Mouse (Mus musculus): ENCODE results near the gene Anapc2. TPM values are rescaled to one million over a fixed set of nuclear protein-coding genes. Genes with fewer than 3 reads are reported as not detected.

Gene Anapc2
- polyA plus RNA-seq (2015; fragmentation: Nextera tagmentation; extraction: Ambion mirVana), result 88.4 and 89.0 TPM in 2 replicates

GRCm38 (mm10) chr2:25271827-25272511, at the start of gene Anapc2, which contains the start of gene Ssna1:
Anapc2 (plus strand) TSS chr2:25272478.
Ssna1 (minus strand) TSS chr2:25272438.
- Histone ChIP-seq H3K4me3 (ENCODE audit: low read depth, low read length) (peak within 1 kb of the TSS; percentile 56), H3K36me3 (ENCODE audit: insufficient read depth, low read length) (peaks cover 14% of the 10 kb centered on the region; the same call in 1 of the 2 replicates), H3K4me1 (ENCODE audit: insufficient read depth, low read depth, low read length) (peaks cover 21% of the 10 kb centered on the region; the same call in 1 of the 2 replicates), H3K9me3 (ENCODE audit: low read length) (no peaks in the 10 kb centered on the region), H3K27ac (ENCODE audit: low read length) (peak within 1 kb of the TSS; percentile 93), H3K9ac (replicated peaks; ENCODE audit: low read depth) (peak within 1 kb of the TSS; percentile 81), H3K27me3 (replicated peaks; ENCODE audit: insufficient read depth, low read length) (no peaks in the 10 kb centered on the region), H3K4me2 (replicated peaks; ENCODE audit: low read depth, low read length) (peak within 1 kb of the TSS; percentile 88)
- WGBS, result 0% methylated on average over 54 of the region's 55 CpGs
- TF ChIP-seq CTCF (IDR thresholded peaks at IDR 0.05) (peak; percentile 68), EP300 (IDR thresholded peaks at IDR 0.05) (no peak)
- ATAC-seq, result peak; percentile 99
- DNase-seq (ENCODE audit: low spot score), result peak; percentile 98

DNA sequence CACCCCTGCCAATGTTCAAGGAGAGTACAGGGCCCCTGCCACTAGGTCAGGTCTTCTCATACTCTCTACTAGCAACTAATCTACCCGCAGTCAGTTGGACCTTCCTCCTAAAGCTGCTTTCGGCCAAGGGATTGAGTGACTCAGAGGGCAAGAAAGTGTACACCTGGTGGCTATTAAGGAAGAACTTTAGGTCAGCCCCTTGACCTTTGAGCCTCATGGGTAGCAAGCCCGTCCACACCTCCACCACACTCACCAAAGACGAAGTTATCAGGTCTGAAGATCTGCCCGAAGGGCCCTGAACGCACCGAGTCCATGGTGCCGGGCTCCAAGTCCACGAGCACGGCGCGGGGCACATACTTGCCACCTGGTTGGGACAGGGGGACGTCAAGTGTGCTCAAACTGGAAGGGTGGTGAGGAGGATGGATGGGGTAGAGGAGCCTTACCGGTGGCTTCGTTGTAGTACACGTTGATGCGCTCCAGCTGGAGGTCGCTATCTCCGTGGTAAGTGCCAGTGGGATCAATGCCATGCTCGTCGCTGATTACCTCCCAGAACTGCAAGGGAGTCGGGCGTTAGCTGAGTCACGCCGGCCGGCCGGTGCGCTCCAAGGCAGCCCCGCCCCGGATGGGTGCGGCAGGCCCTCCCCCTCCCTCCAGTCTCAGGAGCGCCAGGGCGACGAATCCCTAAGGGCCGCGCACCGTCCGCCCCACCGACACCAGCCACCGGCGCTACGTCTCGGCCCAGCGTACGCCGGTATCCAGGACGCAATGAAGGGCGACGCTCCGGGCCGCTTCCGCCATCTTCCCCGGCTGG, 48.4 kb upstream of the Anapc2 start:
- DNase-seq (ENCODE audit: low spot score), result peak; percentile 94
- TF ChIP-seq EP300 (IDR thresholded peaks at IDR 0.05) (no peak), CTCF (IDR thresholded peaks at IDR 0.05) (no peak)
- Histone ChIP-seq H3K27ac (ENCODE audit: low read length) (peak overlapping the region; percentile 97), H3K4me2 (replicated peaks; ENCODE audit: low read depth, low read length) (peak overlapping the region; percentile 79), H3K36me3 (ENCODE audit: insufficient read depth, low read length) (peaks cover 9% of the 10 kb centered on the region), H3K4me3 (ENCODE audit: low read depth, low read length) (peak overlapping the region; percentile 90), H3K9me3 (ENCODE audit: low read length) (no peaks in the 10 kb centered on the region), H3K27me3 (replicated peaks; ENCODE audit: insufficient read depth, low read length) (no peaks in the 10 kb centered on the region), H3K4me1 (ENCODE audit: insufficient read depth, low read depth, low read length) (peaks cover 6% of the 10 kb centered on the region; the same call in 1 of the 2 replicates), H3K9ac (replicated peaks; ENCODE audit: low read depth) (peak overlapping the region; percentile 91)
- peak; percentile 59 for ATAC-seq
- WGBS, result under 1% methylated on average over 39 of the region's 53 CpGs

DNA sequence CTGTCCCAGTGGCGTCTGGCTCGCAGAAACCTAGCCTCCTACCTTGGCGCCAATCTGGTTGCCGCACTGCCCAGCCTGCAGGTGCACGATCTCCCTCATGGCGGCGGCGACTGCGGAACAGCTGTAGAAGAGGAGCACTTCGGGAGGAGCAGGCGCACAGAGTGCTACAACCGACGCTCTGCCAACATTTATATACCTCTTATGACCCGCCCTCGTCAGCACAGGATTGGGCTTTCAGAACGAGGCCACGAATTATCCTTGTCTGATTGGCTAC, 47.8 kb upstream of the Anapc2 start, which contains the start of gene Tubb4b:
Gene Tubb4b (minus strand): TSS at position 211 of the 274 bp plus-strand sequence.
- ATAC-seq, result no peak
- Histone ChIP-seq H3K9ac (replicated peaks; ENCODE audit: low read depth) (peak within 1 kb of the TSS; percentile 91), H3K27ac (ENCODE audit: low read length) (peak within 1 kb of the TSS; percentile 97), H3K36me3 (ENCODE audit: insufficient read depth, low read length) (peaks cover 9% of the 10 kb centered on the region), H3K4me1 (ENCODE audit: insufficient read depth, low read depth, low read length) (peaks cover 6% of the 10 kb centered on the region; the same call in 1 of the 2 replicates), H3K4me3 (ENCODE audit: low read depth, low read length) (peak within 1 kb of the TSS; percentile 90), H3K4me2 (replicated peaks; ENCODE audit: low read depth, low read length) (peak within 1 kb of the TSS; percentile 79), H3K27me3 (replicated peaks; ENCODE audit: insufficient read depth, low read length) (no peaks in the 10 kb centered on the region), H3K9me3 (ENCODE audit: low read length) (no peaks in the 10 kb centered on the region)
- no peak for DNase-seq (ENCODE audit: low spot score)
- WGBS, result under 1% methylated on average over 17 of the region's 17 CpGs
- peak; percentile 52 for TF ChIP-seq CTCF (IDR thresholded peaks at IDR 0.05)
- peak; percentile 74; the same call in 1 of the 2 replicates for TF ChIP-seq EP300 (IDR thresholded peaks at IDR 0.05)

GRCm38 (mm10) chr2:25224766-25225752, 47.2 kb upstream of the Anapc2 start:
- Histone ChIP-seq H3K4me2 (replicated peaks; ENCODE audit: low read depth, low read length) (peak overlapping the region; percentile 55), H3K9ac (replicated peaks; ENCODE audit: low read depth) (peak overlapping the region; percentile 52), H3K4me3 (ENCODE audit: low read depth, low read length) (peak overlapping the region; percentile 90), H3K36me3 (ENCODE audit: insufficient read depth, low read length) (peaks cover 9% of the 10 kb centered on the region), H3K9me3 (ENCODE audit: low read length) (no peaks in the 10 kb centered on the region), H3K27ac (ENCODE audit: low read length) (peak overlapping the region; percentile 93), H3K4me1 (ENCODE audit: insufficient read depth, low read depth, low read length) (peaks cover 6% of the 10 kb centered on the region; the same call in 1 of the 2 replicates), H3K27me3 (replicated peaks; ENCODE audit: insufficient read depth, low read length) (no peaks in the 10 kb centered on the region)
- DNase-seq (ENCODE audit: low spot score) (peak; percentile 100), ATAC-seq (peak; percentile 91)
- no peak for TF ChIP-seq CTCF (IDR thresholded peaks at IDR 0.05)
- peak; percentile 45; the same call in 1 of the 2 replicates for TF ChIP-seq EP300 (IDR thresholded peaks at IDR 0.05)
- 2% methylated on average over 40 of the region's 41 CpGs for WGBS

- H3K4me3 ChIP-seq (ENCODE audit: low read depth, low read length), result peak overlapping the region; percentile 46; the same call in 1 of the 2 replicates
- WGBS, result 65% methylated on average over 8 of the region's 8 CpGs
- H3K27ac ChIP-seq (ENCODE audit: low read length), result peak overlapping the region; percentile 93
Observed at GRCm38 (mm10) chr2:25225811-25226379, 46.4 kb upstream of the Anapc2 start.

More at GRCm38 (mm10) chr2:25225811-25226379, 46.4 kb upstream of the Anapc2 start:
- ATAC-seq, result no peak
- no peaks in the 10 kb centered on the region for H3K9me3 ChIP-seq (ENCODE audit: low read length)
- H3K4me2 ChIP-seq (replicated peaks; ENCODE audit: low read depth, low read length), result peak overlapping the region; percentile 55
- peaks cover 6% of the 10 kb centered on the region; the same call in 1 of the 2 replicates for H3K4me1 ChIP-seq (ENCODE audit: insufficient read depth, low read depth, low read length)
- no peak for TF ChIP-seq EP300 (IDR thresholded peaks at IDR 0.05)
- TF ChIP-seq CTCF (IDR thresholded peaks at IDR 0.05), result no peak
- no peak for DNase-seq (ENCODE audit: low spot score)
- H3K9ac ChIP-seq (replicated peaks; ENCODE audit: low read depth), result no peak overlapping the region
- peaks cover 9% of the 10 kb centered on the region for H3K36me3 ChIP-seq (ENCODE audit: insufficient read depth, low read length)
- no peaks in the 10 kb centered on the region; the same call in 1 of the 2 replicates for H3K27me3 ChIP-seq (replicated peaks; ENCODE audit: insufficient read depth, low read length)

Data from lung, postnatal 0 days (tissue).